Mouse (Mus musculus): ENCODE data around the gene Ciapin1. TPM values are rescaled to one million over a fixed set of nuclear protein-coding genes. Genes with fewer than 3 reads are reported as not detected.

Ciapin1 gene
- total RNA-seq, 1 experiment, result 134 TPM

DNA sequence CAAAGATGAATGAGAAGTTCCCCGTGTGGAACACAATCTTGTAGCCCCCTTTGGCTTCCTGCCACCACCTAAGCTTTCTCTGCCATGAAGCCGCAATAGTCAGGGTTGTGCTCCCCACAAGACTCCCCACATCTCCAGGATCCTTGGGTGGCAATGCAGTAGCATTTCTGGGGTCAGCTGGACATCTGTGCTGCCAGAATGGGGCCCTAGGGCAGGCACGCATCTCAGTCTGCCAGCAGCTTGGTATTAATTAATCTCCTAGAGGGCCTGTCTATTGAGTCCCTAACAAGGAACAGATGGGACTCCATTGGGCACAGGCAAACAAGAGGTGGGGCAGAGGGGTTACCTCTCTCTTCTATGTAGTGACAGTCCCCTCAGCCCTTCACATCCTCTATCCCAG is 34.0 kb upstream of the Ciapin1 start:
- DNase-seq (ENCODE audit: low read depth, low spot score), result no peak
- TF ChIP-seq ZC3H11A (IDR thresholded peaks at IDR 0.05; ENCODE audit: borderline replicate concordance, low read depth, low read length), result no peak
- TF ChIP-seq HCFC1 (IDR thresholded peaks at IDR 0.05; ENCODE audit: borderline replicate concordance, insufficient read depth, low read length), result no peak
- TF ChIP-seq ZNF384 (IDR thresholded peaks at IDR 0.05; ENCODE audit: low read depth, low read length), result no peak
- no peak for TF ChIP-seq CHD2 (IDR thresholded peaks at IDR 0.05; ENCODE audit: low read depth, low read length)
- no peak for TF ChIP-seq MAFK (IDR thresholded peaks at IDR 0.05; ENCODE audit: insufficient read depth, low read depth, low read length)
- Histone ChIP-seq H3K9ac (ENCODE audit: insufficient read depth, low read depth, low read length, poor library complexity, severe bottlenecking) (no peak overlapping the region), H3K4me1 (ENCODE audit: control insufficient read depth in 2 of 2, insufficient read depth in 2 of 2, low read length in 2 of 2, poor library complexity in 1 of 2) (peaks cover 5 to 20% of the 10 kb centered on the region in 2 experiments; a peak in 2 of 4 replicates), H3K27ac (ENCODE audit: insufficient read depth, low read depth, low read length, poor library complexity, severe bottlenecking) (no peak overlapping the region), H3K9me3 (ENCODE audit: control insufficient read depth, insufficient read depth, low read depth, low read length) (no peaks in the 10 kb centered on the region), H3K36me3 (ENCODE audit: control insufficient read depth, insufficient read depth, low read length, poor library complexity, severe bottlenecking) (no peaks in the 10 kb centered on the region), H3K4me3 (ENCODE audit: insufficient read depth in 1 of 2, low read depth in 1 of 2, low read length in 2 of 2, poor library complexity in 1 of 2, severe bottlenecking in 1 of 2) (no peak overlapping the region)
- in situ Hi-C loops (cut with MboI; ENCODE audit: low sequenced_read_pairs in 2 of 2, unreplicated experiment in 2 of 2), result no loop called here

DNA sequence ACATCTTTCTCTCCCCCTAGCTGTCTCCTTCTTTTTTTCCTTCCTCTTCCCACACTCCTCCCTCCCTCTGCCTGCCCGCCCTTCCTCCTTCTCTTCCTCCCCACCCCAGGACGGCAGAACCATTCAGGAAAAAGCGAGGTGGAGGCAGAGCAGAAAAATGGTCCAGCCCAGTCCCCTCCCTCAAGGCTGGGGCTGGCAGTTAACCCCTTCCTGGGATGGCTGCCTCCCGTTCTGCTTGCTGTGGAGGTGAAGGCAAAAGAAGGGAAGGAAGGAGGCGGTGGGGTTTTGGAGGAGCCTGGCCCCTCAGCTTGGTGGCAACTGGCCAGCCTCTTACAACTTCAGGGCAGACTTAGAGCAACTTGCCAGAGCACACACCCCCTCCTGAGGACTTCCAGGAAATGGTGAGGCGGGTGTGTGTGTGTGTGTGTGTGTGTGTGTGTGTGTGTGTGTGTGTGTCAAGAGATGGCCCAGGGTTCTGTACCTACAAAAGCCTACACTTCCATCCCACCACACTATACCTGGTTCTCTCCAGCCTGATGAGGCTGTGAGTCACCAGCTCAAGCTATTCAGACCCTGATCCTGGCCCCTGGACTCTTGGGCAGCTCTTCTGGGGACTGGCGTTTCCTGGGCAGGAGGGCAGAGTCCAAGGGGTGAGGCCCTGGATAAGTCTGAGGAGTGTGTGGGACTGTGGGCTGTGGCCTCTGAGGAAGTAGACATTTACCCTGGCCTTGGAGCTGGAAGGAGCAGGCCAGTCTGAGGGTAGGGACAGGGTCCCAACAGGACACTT is 33.1 kb upstream of the Ciapin1 start:
- DNase-seq (ENCODE audit: low read depth, low spot score), result no peak
- in situ Hi-C loops (cut with MboI; ENCODE audit: low sequenced_read_pairs in 2 of 2, unreplicated experiment in 2 of 2), result no loop called here
- H3K4me3 ChIP-seq (ENCODE audit: insufficient read depth in 1 of 2, low read depth in 1 of 2, low read length in 2 of 2, poor library complexity in 1 of 2, severe bottlenecking in 1 of 2), result peak overlapping the region in 1 of 2 experiments; percentile 35; a peak in 3 of 4 replicates
- TF ChIP-seq ZC3H11A (IDR thresholded peaks at IDR 0.05; ENCODE audit: borderline replicate concordance, low read depth, low read length) (no peak), ZNF384 (IDR thresholded peaks at IDR 0.05; ENCODE audit: low read depth, low read length) (no peak), MAFK (IDR thresholded peaks at IDR 0.05; ENCODE audit: insufficient read depth, low read depth, low read length) (no peak), HCFC1 (IDR thresholded peaks at IDR 0.05; ENCODE audit: borderline replicate concordance, insufficient read depth, low read length) (no peak), CHD2 (IDR thresholded peaks at IDR 0.05; ENCODE audit: low read depth, low read length) (no peak)
- no peak overlapping the region for H3K9ac ChIP-seq (ENCODE audit: insufficient read depth, low read depth, low read length, poor library complexity, severe bottlenecking)
- no peaks in the 10 kb centered on the region for H3K9me3 ChIP-seq (ENCODE audit: control insufficient read depth, insufficient read depth, low read depth, low read length)
- peaks cover 5 to 16% of the 10 kb centered on the region in 2 experiments; a peak in 2 of 4 replicates for H3K4me1 ChIP-seq (ENCODE audit: control insufficient read depth in 2 of 2, insufficient read depth in 2 of 2, low read length in 2 of 2, poor library complexity in 1 of 2)
- H3K27ac ChIP-seq (ENCODE audit: insufficient read depth, low read depth, low read length, poor library complexity, severe bottlenecking), result no peak overlapping the region
- peaks cover 6% of the 10 kb centered on the region for H3K36me3 ChIP-seq (ENCODE audit: control insufficient read depth, insufficient read depth, low read length, poor library complexity, severe bottlenecking)

DNA sequence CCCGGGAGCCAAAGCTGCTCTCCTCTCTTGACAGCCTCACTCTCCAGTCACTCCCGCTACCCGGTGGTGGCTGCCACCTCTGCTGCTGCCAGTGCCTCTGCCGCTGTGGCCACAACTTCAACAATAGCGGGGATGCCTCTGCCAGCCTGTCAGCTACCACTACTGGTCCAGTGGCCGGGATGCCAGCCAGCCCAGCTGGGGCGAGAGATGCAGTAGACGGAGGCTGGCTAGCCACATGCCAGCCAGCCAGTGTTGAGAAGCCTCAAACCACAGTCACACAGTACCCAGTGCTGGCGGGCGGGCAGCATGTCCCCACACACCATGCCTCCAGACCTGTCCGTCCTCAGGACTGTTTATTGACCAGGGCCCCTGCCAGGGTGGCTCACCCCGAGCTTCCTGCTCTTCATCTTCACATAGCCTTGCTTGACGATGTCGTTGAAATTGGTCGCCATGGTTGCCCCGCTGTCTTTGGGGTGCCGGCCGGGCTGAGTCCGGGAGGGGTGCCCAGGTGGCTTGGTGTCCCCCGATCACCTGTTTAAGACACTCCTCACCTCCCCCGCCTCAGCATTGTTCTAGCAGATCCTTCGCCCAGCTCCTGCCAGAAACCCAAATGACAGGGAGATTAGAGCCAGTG is 32.4 kb upstream of the Ciapin1 start:
- TF ChIP-seq ZC3H11A (IDR thresholded peaks at IDR 0.05; ENCODE audit: borderline replicate concordance, low read depth, low read length) (no peak), ZNF384 (IDR thresholded peaks at IDR 0.05; ENCODE audit: low read depth, low read length) (no peak), CHD2 (IDR thresholded peaks at IDR 0.05; ENCODE audit: low read depth, low read length) (no peak)
- no peak for DNase-seq (ENCODE audit: low read depth, low spot score)
- Histone ChIP-seq H3K36me3 (ENCODE audit: control insufficient read depth, insufficient read depth, low read length, poor library complexity, severe bottlenecking) (peaks cover 9% of the 10 kb centered on the region), H3K9me3 (ENCODE audit: control insufficient read depth, insufficient read depth, low read depth, low read length) (no peaks in the 10 kb centered on the region), H3K4me3 (ENCODE audit: insufficient read depth in 1 of 2, low read depth in 1 of 2, low read length in 2 of 2, poor library complexity in 1 of 2, severe bottlenecking in 1 of 2) (peak overlapping the region in 1 of 2 experiments; percentile 35; a peak in 3 of 4 replicates), H3K4me1 (ENCODE audit: control insufficient read depth in 2 of 2, insufficient read depth in 2 of 2, low read length in 2 of 2, poor library complexity in 1 of 2) (peaks cover 3 to 16% of the 10 kb centered on the region in 2 experiments; a peak in 2 of 4 replicates), H3K27ac (ENCODE audit: insufficient read depth, low read depth, low read length, poor library complexity, severe bottlenecking) (no peak overlapping the region), H3K9ac (ENCODE audit: insufficient read depth, low read depth, low read length, poor library complexity, severe bottlenecking) (no peak overlapping the region)
- in situ Hi-C loops (cut with MboI; ENCODE audit: low sequenced_read_pairs in 2 of 2, unreplicated experiment in 2 of 2), result no loop called here

DNA sequence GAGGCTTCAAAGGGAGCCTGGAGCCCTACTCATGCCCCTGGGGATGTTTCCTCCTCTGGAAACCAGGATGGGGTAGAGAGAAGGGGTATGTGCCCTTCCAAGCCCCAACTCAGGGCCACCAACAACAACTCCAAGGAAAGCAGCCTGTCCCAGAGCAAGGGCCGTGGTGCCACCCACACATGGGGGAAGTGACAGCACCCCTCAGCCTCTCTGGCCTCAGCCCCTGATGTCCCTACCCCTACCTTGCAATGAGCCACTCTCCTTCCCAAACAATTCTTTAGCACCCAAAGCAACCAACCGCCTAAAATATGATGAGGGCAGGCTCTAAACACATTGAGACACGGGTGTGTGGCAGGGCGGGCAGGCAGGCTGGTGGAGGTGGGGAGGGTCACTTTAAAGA is 31.8 kb upstream of the Ciapin1 start:
- Histone ChIP-seq H3K9me3 (ENCODE audit: control insufficient read depth, insufficient read depth, low read depth, low read length) (no peaks in the 10 kb centered on the region), H3K9ac (ENCODE audit: insufficient read depth, low read depth, low read length, poor library complexity, severe bottlenecking) (no peak overlapping the region), H3K36me3 (ENCODE audit: control insufficient read depth, insufficient read depth, low read length, poor library complexity, severe bottlenecking) (peaks cover 15% of the 10 kb centered on the region), H3K4me1 (ENCODE audit: control insufficient read depth in 2 of 2, insufficient read depth in 2 of 2, low read length in 2 of 2, poor library complexity in 1 of 2) (peaks cover 2 to 18% of the 10 kb centered on the region in 2 experiments; a peak in 2 of 4 replicates), H3K27ac (ENCODE audit: insufficient read depth, low read depth, low read length, poor library complexity, severe bottlenecking) (no peak overlapping the region), H3K4me3 (ENCODE audit: insufficient read depth in 1 of 2, low read depth in 1 of 2, low read length in 2 of 2, poor library complexity in 1 of 2, severe bottlenecking in 1 of 2) (no peak overlapping the region)
- in situ Hi-C loops (cut with MboI; ENCODE audit: low sequenced_read_pairs in 2 of 2, unreplicated experiment in 2 of 2), result no loop called here
- DNase-seq (ENCODE audit: low read depth, low spot score), result no peak
- TF ChIP-seq ZNF384 (IDR thresholded peaks at IDR 0.05; ENCODE audit: low read depth, low read length) (no peak), HCFC1 (IDR thresholded peaks at IDR 0.05; ENCODE audit: borderline replicate concordance, insufficient read depth, low read length) (no peak), ZC3H11A (IDR thresholded peaks at IDR 0.05; ENCODE audit: borderline replicate concordance, low read depth, low read length) (no peak), MAFK (IDR thresholded peaks at IDR 0.05; ENCODE audit: insufficient read depth, low read depth, low read length) (no peak), CHD2 (IDR thresholded peaks at IDR 0.05; ENCODE audit: low read depth, low read length) (no peak)
